Mouse (Mus musculus) brain, embryonic 14.5 days (tissue): ENCODE results near the gene Clec2l. TPM values are rescaled to one million over a fixed set of nuclear protein-coding genes. Genes with fewer than 3 reads are reported as not detected.
A peak's percentile ranks its signal among the peaks of the same experiment; 100 is the strongest.

Experiments
- DNase-seq: peaks from one replicate; pipeline ENCODE4 v3.0.0-alpha.2; 2011; ENCODE audit warnings: low read depth
- CTCF ChIP-seq: fragments of 200-500 bp; IDR thresholded peaks from 2 replicates; pipeline ENCODE4 v1.5.1; 2012; ENCODE audit warnings: inconsistent platforms, mild to moderate bottlenecking, moderate library complexity, borderline replicate concordance; ENCODE audit not compliant: insufficient read depth, insufficient read length; ENCODE audit errors: extremely low read depth
- POLR2A ChIP-seq: fragments of 200-500 bp; IDR thresholded peaks from 2 replicates; pipeline ENCODE4 v1.6.1; 2012; ENCODE audit warnings: mild to moderate bottlenecking, inconsistent platforms, borderline replicate concordance; ENCODE audit not compliant: poor library complexity, insufficient read depth, insufficient read length, severe bottlenecking; ENCODE audit errors: extremely low read depth
- polyA plus RNA-seq: library from polyadenylated mRNA; depleted of rRNA; stranded (reverse); fragments of >200 nt; gene quantifications from 2 replicates; pipeline ENCODE4 v1.2.3, GENCODE M21; 2012

Clec2l gene
- polyA plus RNA-seq, 1 experiment = 41.3 TPM

DNA sequence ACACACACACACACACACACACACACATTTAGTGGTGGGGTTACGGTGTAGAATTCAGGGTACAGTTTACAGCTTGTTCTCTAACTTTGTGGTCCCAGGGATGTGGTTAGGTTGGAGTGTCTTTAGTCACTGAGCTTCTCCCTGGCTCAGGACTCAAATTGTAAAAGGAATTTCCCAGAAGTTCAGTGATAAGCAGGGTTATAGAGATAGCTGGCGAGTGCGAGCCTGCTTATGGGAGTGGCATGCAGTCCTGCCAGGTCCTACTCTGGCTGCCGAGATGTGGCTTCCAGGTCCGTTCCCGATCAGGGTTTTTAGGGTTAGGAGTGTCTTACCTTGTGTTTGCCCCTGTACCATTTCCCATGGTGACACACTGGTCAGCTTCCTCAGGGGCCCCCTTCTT lies 13.3 kb downstream of the Clec2l start:
- no peak for TF ChIP-seq POLR2A
- TF ChIP-seq CTCF = no peak
- no peak for DNase-seq

DNA sequence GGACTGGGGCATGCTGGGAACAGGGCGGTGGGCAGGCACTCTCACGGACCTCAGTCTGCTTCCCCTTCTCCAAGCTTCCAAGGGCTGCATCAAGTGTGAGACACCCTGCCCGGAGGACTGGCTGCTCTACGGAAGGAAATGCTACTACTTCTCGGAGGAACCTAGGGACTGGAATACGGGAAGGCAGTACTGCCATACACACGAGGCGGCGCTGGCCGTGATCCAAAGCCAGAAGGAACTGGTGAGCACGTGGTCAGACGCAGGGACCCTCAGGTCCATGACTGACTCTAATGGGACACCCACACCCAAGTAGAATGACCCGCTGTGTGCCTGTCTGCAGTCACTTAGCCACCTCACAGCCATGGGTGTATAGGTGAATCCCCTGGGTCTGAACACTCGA lies 13.9 kb downstream of the Clec2l start:
- DNase-seq = no peak

DNA sequence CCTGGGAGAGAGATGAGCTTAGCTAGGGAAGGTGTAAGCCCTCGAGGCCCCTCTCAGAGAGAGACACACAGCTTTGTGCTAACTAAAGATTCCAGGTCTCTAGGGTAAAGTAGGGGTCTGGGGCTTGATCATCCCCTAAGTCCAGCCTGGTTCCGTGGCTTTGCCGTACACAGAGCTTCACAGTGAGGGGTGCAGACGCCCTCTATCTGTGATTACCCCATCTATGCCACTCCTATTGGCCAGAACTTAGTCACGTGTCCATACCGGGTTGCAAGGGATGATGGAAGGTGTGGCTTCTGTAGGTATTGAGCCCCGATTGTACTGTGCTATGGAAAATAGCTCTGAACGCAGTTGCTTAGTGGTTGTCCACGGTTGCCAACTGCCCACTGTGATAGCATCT lies 14.8 kb downstream of the Clec2l start:
- TF ChIP-seq POLR2A = no peak
- no peak for TF ChIP-seq CTCF
- no peak for DNase-seq

More for the DNA sequence above, 13.9 kb downstream of the Clec2l start:
- TF ChIP-seq CTCF (no peak), POLR2A (no peak)

DNA sequence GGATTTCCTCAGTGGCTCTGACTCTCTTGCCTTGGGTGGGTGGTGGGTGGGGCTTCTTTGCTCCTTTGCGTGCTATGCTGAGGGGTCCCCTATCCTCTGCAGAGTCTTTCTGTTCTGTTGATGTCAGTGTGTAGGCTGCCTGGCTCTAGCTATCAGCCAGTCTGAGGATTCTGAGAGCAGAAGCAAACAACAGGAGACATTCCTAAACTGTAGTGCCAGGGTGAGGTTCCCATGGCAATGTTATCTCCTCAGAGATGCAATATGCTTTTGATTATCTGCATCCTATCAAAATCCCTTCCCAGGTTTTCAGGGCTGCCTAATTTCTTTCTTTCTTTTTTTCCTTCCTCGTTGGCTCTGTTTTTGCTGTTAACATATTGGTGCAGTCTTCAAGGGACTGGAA lies 19.7 kb downstream of the Clec2l start:
- no peak for TF ChIP-seq POLR2A
- no peak for TF ChIP-seq CTCF
- DNase-seq = no peak

DNA sequence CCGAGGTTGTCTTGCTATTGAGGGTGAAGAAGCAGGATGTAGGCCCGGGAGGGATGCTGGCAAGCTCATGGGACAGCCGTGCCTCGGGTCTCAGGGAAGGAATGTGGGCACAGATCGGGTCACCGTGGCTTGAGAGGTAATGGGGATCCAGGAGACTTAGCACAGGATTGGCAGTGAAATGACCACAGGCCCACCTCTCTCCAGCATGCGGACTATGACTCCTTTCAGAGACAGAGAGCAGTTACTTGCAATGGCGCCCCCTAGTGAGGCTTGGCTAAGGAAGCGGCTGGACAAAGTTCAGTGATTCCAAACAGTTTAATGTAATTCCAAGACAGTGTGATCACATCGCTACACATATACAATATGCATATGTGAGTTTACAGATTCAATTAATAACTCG lies 24.3 kb downstream of the Clec2l start:
- DNase-seq = peak; percentile 39
- TF ChIP-seq POLR2A (no peak), CTCF (peak; percentile 66; the same call in 1 of the 2 replicates)

DNA sequence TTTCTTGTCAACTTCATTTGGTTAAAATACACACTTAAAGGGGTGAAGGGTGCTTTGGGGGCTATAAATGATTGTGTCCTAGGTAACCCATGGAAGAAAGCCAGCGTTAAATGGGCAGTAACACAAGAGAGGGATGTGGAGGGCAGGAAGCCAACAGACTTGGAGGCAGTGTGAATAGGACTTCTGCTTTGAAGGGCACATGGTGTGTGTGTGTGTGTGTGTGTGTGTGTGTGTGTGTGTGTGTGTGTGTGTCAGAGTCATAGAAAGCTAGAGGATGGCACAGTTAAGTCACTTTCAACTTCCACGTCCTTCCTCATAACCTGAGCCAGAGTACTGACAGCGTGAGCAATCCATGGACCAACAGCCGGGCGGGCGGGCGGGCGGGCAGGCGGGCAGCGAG lies 26.0 kb downstream of the Clec2l start:
- TF ChIP-seq CTCF (no peak), POLR2A (no peak)
- peak; percentile 56 for DNase-seq

DNA sequence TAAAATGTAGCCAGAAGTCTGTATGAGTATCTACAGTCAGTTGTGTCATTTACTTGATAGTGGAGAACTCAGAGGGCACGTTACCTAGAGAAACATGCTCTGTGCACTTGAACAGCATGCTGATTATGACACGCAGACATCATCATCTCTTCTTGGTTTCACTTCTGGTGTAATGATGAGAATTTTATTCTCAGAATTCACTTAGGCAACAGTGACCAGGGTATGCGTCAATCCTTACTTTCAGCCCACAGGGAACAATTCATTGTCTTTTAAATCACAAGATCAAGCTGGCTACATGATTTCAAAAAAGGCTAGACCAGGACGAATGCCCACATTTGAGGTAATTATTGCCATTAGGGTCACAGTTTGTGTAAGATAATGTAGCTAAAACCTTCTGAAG lies 27.7 kb downstream of the Clec2l start:
- TF ChIP-seq POLR2A (no peak), CTCF (no peak)
- DNase-seq = no peak

DNA sequence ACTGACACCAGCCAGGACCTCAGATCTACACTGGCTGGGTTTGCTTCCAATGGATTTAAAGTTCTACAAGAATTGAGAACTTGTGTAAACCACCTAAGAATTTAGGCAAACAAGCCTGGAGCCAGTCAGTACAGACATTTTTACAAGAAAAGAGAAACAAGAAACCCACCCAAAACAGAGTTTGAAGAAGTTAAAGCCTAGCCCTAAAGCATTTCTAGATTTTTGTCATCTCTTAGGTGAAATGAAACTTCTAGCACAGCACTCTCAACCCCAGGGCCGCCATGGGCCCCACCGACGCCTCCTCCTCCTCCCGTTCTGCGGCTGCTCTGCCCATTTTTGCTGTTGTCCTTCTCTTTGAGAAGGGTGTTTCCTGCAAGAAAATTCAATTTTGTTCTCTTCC lies 28.2 kb downstream of the Clec2l start:
- DNase-seq = no peak
- TF ChIP-seq CTCF (no peak), POLR2A (no peak)

DNA sequence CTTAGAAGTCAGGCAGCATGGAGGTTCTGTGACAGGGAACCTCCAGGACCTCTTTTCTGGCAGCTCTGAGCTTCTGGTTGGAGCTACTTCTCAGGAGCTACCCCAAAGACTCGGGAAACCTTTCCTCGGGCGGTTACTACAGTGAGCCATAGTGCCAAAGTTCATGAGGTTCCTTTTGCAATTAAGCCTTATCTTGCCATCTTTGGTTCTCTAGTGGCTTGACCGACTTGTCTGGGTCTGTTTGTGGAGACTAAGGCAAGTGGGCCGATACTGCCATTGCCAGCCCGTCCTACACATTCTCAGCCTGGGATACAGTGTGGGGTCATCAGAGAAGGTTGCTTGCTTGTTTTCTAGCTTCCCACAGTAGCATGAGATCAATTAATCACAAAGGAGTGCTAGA lies 29.7 kb downstream of the Clec2l start:
- DNase-seq = no peak
- TF ChIP-seq POLR2A = no peak

DNA sequence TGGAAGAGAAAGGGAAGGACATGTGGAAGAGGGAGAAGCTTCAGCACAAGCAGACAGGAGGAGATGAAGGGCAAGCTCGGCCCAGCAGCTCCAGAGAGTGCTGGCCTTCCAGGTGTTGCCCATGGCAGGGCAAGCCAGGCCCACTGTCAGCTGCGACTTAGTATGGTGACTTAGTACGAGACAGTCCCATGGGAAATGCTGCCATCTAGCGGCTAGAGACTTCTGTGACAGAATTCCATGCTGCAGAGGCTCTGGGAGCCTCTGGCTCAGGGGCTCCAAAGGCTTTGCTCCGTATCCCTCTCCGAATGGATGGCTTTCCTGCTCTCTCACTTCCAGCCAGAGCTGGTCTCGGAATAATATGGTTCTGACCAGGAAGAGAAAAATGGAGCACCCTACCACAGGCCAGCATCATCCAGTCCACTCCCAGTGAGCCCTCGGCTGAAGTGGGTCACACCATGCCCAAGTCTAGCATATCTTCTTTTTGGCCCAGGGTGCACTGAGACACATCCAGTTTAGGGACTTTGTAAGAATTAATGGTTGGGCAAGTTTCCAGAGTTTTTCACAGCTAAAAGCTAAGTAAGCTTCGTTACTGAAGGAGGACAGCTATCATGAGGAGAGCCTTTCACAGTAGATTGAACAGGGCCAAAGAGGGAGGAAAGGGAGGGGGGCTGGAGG lies 32.6 kb downstream of the Clec2l start:
- peak; percentile 94 for DNase-seq
- TF ChIP-seq CTCF = peak; percentile 86
- no peak for TF ChIP-seq POLR2A

DNA sequence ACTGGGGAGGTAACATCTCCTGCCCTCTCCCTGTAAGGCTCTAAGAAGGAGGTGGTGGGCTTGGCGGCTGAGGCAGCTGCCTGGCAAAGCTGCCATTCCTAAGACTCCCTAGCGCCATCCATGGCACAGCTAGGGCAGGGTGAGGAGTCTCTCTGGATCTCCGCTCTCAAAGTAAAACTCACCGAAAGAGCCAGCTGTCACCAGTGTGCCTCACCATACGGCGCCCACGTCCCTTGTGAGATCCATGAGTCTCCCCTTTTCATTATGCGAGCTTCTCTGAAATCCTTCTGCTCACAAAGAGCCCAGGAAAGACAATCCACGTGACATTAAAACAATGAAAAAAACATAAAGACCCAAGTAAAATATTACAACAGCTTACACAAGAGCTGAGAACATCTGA lies 33.7 kb downstream of the Clec2l start:
- no peak for TF ChIP-seq CTCF
- TF ChIP-seq POLR2A = no peak
- DNase-seq = peak; percentile 32

DNA sequence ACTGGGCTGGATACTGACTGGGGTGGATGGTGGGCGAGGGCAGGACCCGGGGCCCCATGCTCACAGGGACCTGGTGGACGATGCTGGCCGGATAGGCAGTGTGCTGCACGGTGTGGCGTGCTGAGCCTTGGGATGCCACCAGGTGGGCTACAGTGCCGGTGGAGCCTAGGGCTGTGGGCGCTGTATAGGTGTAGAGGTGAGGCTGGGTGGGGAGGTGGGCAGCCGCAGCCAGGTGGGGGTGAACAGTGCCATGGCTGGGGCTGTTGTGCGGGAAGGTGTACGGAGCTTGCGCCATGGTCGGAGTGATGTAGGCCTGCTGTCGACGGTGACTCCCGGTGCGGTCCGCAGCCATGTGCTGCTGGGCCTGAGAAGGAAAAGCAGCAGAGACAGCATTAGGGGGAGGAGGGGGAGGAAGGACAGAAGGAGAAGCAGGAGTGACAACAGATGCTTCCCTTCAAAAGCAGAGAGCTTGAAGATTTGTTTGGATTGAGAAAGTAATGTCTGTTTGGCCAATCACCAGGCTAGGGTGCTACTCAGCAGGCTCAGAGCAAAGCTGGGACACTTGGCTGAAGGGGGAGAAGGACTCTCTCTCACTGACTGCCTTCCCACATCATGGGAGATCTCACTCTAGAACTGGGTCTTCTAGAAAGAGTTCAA lies 35.5 kb downstream of the Clec2l start:
- DNase-seq = peak; percentile 28
- TF ChIP-seq CTCF (no peak), POLR2A (no peak)

DNA sequence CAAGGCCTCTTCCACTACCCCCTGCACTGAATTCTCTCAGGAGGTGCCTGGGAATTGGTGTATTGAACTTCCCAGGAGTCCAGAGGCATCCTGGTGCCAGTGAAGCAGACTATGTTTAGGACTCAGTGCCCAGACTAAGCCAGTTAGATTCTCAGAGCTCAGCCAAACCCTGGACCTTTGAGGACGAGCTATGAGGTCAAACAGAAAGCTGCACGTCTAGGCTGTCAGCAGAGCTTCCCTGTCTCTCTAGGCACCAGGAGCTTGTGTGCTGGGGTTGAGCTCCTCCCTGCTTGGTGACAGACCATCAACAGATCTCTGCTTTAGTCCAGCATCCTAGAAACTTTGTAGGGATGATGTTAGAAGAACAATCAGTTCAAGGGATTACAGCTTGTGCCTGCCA lies 38.6 kb downstream of the Clec2l start:
- TF ChIP-seq CTCF (no peak), POLR2A (no peak)

More for the DNA sequence above, 38.6 kb downstream of the Clec2l start:
- no peak for DNase-seq
